Mouse (Mus musculus): ENCODE results near the gene Rnf8. TPM values are rescaled to one million over a fixed set of nuclear protein-coding genes. Genes with fewer than 3 reads are reported as not detected.
A peak's percentile ranks its signal among the peaks of the same experiment; 100 is the strongest.

Rnf8 gene
- total RNA-seq, 1 experiment from 2014 or later: 54.3 TPM

- no peak for ATAC-seq (replicated peaks; ENCODE audit: low read depth, poor library complexity, severe bottlenecking)
These were observed 4.6 kb downstream of the Rnf8 start for GRCm38 (mm10) chr17:29619231-29619630.

- ATAC-seq (replicated peaks; ENCODE audit: low read depth, poor library complexity, severe bottlenecking): no peak
These were observed 8.9 kb downstream of the Rnf8 start for GRCm38 (mm10) chr17:29623488-29623887.

- ATAC-seq (replicated peaks; ENCODE audit: low read depth, poor library complexity, severe bottlenecking): no peak
These were observed 12.7 kb downstream of the Rnf8 start for GRCm38 (mm10) chr17:29627285-29627684.

- ATAC-seq (replicated peaks; ENCODE audit: low read depth, poor library complexity, severe bottlenecking): no peak
These were observed 14.4 kb downstream of the Rnf8 start for GRCm38 (mm10) chr17:29628946-29629345.

- ATAC-seq (replicated peaks; ENCODE audit: low read depth, poor library complexity, severe bottlenecking): no peak
These were observed 15.0 kb downstream of the Rnf8 start for GRCm38 (mm10) chr17:29629620-29630019.

- ATAC-seq (replicated peaks; ENCODE audit: low read depth, poor library complexity, severe bottlenecking): no peak
These were observed 17.7 kb downstream of the Rnf8 start for GRCm38 (mm10) chr17:29632312-29632711.

GRCm38 (mm10) chr17:29635492-29635891 lies 20.9 kb downstream of the Rnf8 start:
- no peak for ATAC-seq (replicated peaks; ENCODE audit: low read depth, poor library complexity, severe bottlenecking)

GRCm38 (mm10) chr17:29636118-29636517 lies 21.5 kb downstream of the Rnf8 start:
- ATAC-seq (replicated peaks; ENCODE audit: low read depth, poor library complexity, severe bottlenecking): peak; percentile 46

- no peak for ATAC-seq (replicated peaks; ENCODE audit: low read depth, poor library complexity, severe bottlenecking)
These were observed 22.8 kb downstream of the Rnf8 start for GRCm38 (mm10) chr17:29637377-29637776.

- ATAC-seq (replicated peaks; ENCODE audit: low read depth, poor library complexity, severe bottlenecking): peak; percentile 91
These were observed 23.3 kb downstream of the Rnf8 start for GRCm38 (mm10) chr17:29637895-29638294.

- ATAC-seq (replicated peaks; ENCODE audit: low read depth, poor library complexity, severe bottlenecking): no peak
These were observed 26.4 kb downstream of the Rnf8 start for GRCm38 (mm10) chr17:29640971-29641370.

- ATAC-seq (replicated peaks; ENCODE audit: low read depth, poor library complexity, severe bottlenecking): no peak
These were observed 27.6 kb downstream of the Rnf8 start for GRCm38 (mm10) chr17:29642219-29642618.

- no peak for ATAC-seq (replicated peaks; ENCODE audit: low read depth, poor library complexity, severe bottlenecking)
These were observed 43.7 kb downstream of the Rnf8 start for GRCm38 (mm10) chr17:29658249-29658648.

GRCm38 (mm10) chr17:29660076-29660761 lies 45.6 kb downstream of the Rnf8 start, which contains the start of gene Cmtr1:
Gene Cmtr1 (plus strand): TSS chr17:29660595.
- peak; percentile 93 for ATAC-seq (replicated peaks; ENCODE audit: low read depth, poor library complexity, severe bottlenecking)

GRCm38 (mm10) chr17:29660762-29661391 lies 46.3 kb downstream of the Rnf8 start:
- peak; percentile 30 for ATAC-seq (replicated peaks; ENCODE audit: low read depth, poor library complexity, severe bottlenecking)

GRCm38 (mm10) chr17:29662145-29662544 lies 47.6 kb downstream of the Rnf8 start:
- ATAC-seq (replicated peaks; ENCODE audit: low read depth, poor library complexity, severe bottlenecking): no peak

- no peak for ATAC-seq (replicated peaks; ENCODE audit: low read depth, poor library complexity, severe bottlenecking)
These were observed 53.7 kb downstream of the Rnf8 start for GRCm38 (mm10) chr17:29668051-29668986.

- no peak for ATAC-seq (replicated peaks; ENCODE audit: low read depth, poor library complexity, severe bottlenecking)
These were observed 54.4 kb downstream of the Rnf8 start for GRCm38 (mm10) chr17:29669030-29669429.

GRCm38 (mm10) chr17:29669936-29670335 lies 55.3 kb downstream of the Rnf8 start:
- ATAC-seq (replicated peaks; ENCODE audit: low read depth, poor library complexity, severe bottlenecking): no peak

- ATAC-seq (replicated peaks; ENCODE audit: low read depth, poor library complexity, severe bottlenecking): no peak
These were observed 56.4 kb downstream of the Rnf8 start for GRCm38 (mm10) chr17:29671021-29671420.

GRCm38 (mm10) chr17:29673325-29673724 lies 58.7 kb downstream of the Rnf8 start:
- ATAC-seq (replicated peaks; ENCODE audit: low read depth, poor library complexity, severe bottlenecking): no peak
